Mouse (Mus musculus): ENCODE data around the gene Retreg1. TPM values are rescaled to one million over a fixed set of nuclear protein-coding genes. Genes with fewer than 3 reads are reported as not detected.
"Not testable (repeated sequence)": the region's sequence is repeated elsewhere in the genome, so short reads cannot be mapped to it uniquely, and the experiment has no call there.

Gene Retreg1
- total RNA-seq, 2 experiments from 2014 or later: 294 to 314 TPM

DNA sequence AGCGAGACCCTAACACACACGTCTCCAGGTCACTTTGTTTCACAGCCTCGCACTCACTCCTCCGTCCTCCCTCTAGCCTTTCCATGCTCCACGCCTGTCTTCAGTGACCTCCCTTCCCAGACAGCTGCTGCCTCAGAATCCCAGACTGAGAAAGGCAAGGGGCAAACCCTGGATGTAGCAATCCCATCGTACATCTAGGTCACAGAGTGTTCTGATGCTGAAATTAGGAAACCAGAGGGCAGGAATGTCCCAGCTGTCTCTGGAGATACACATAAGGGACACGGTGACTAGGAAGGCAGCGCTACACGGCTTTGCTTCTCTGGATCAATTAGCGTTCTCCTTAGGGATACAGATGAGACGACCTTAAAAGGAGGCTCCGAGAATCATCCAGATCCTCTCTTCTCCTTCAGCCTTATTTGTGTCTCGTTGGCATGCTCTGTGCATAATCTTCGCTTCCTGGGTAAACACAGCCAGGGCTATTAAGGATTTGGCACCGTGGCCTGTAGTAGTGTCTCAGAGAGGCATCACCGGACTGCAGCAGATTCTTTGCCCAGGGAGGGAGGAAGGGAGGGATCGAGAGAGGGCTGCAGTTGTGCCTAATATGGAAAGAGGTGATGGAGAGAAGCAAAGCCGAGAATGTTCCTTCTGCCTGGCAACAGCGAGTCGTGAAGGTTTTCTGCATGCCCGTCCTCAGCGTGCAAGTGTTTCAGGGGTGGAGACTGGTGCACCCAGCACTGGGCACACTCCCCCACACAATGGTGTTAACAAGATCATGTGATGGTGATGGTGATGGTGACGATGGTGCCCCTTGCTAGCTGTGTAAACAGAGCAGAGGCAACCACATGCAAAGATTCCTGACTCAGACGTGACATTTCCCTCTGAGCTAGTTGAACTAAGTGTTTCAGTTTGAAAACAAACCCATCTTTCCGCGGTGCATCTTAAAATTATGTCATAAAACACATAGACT lies 105.6 kb downstream of the Retreg1 start:
- peak in 1 of 2 experiments; percentile 63 for DNase-seq

DNA sequence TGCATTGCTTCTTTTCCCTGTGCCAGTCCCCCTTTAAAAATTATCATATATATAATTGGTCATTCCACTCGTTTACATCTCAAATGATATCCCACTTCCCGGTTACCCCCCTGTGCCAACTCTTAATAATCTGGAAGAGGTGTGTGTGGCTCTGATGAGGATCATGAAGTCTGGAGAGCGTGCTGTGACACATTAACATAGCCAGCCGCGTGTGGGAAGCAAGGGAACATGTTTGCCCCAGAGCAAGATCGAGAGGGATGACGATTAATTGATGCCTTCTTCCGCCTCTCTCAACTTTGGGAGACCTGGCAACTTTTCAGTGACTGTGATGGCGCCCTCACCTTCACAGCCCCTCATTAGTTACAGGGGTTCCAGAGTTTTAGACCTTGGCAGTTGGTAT lies 106.7 kb downstream of the Retreg1 start:
- no peak for DNase-seq

DNA sequence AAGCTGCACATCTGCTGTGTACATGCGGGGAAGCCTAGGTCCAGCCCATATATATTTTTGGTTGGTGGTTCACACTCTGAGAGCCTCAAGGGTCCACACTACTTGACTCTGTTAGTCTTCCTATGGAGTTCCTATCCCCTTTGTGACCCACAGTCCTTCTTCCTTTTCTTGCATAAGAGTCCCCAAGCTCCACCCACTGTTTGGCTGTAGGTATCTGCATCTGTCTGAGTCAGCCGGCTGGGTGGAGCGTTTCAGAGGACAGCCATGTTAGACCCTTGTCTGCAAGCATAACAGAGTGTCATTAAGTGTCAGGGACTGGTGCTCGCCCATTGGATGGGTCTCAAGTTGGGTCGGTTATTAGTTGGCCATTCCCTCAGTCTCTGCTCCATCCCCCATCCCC lies 107.6 kb downstream of the Retreg1 start:
- no peak for DNase-seq

DNA sequence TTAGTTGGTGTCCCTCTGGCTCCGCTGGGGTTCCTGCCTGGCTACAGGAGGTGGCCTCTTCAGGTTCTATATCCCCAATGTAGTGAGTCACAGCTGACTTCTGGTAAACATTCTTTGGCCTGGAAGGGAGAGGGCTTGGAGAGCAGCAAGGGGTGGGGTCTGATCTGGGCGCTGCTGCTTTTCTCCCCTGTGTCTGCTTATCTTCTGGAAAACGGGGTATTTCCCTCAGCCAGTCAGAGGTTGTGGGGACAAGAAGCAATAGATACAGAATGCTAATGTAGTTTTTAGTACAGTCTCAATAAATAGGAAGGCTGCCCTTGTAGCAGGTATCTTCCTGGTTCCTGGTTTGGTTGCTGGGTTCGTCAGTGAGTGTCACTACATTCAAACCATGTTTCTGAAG lies 108.1 kb downstream of the Retreg1 start:
- DNase-seq: no peak

DNA sequence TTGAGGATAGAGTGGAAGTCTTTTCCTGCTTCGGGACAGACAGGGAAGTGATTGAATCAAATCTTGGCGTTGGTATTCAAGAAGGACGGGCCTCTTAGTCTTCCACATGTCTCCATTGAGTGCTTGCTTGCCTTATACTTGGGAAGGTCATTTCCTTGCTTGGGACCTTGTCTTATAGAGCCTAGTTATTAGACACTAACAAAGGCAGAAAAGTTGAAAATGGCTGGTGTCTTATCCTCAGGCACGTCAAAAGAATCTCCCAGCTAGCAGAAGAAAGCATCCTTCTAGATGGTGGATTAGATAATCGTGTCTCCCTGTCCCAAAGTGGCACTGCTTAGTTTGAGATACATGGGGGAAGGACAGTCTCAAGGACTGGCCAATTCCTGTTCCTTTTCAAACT lies 113.0 kb downstream of the Retreg1 start:
- DNase-seq: no peak

DNA sequence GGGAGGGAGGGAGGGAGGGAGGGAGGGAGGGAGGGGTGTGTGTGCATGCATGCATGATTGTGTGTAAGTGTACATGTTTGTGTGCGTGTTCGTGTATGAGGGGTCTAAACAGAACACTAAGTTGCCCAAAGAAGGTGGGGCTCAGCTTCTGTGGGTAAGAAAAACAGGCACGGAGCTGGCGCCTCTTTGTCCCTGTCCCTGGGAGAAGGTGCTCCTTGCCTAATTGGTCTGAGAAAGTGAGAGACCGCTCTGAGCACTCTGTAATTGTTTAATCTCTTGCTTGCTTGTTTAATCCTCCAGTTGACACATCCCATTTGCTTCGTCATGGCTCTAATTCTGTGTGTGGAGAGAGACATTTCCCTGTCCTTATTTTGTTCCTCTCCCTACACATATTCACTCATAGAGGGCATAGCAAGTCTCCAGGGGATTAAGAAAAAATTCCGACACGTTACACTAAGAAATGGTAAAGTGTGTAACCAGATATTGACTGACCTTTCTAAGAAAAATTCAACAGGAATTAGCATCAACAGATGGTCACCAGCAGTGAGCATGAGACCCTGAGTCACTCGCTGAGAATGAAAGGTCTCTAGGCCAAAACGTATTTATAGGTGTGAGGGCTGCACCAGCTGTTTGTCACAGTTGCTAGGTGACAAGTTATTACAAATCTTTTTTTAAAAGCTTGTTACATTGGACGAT lies 113.6 kb downstream of the Retreg1 start:
- peak in 1 of 2 experiments; percentile 45 for DNase-seq

DNA sequence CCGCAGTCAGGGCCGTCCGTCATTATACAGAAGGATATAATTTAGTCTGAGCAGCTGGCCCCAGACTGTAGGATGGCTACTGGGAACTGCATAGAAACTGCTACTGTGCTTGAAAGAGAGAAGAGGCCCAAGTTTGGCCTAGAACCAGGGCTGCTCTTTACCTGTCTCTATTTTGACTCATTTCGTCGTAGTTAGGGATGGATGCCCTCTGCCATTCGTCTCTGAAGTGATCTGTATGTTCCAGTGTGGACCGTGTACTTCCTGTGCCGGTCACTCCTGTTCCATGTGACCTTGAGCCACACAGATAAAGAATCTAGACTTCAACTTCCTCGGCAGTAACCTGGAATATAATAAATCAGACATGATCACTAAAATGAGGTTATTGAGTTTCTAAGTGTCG lies 114.7 kb downstream of the Retreg1 start:
- DNase-seq: no peak

DNA sequence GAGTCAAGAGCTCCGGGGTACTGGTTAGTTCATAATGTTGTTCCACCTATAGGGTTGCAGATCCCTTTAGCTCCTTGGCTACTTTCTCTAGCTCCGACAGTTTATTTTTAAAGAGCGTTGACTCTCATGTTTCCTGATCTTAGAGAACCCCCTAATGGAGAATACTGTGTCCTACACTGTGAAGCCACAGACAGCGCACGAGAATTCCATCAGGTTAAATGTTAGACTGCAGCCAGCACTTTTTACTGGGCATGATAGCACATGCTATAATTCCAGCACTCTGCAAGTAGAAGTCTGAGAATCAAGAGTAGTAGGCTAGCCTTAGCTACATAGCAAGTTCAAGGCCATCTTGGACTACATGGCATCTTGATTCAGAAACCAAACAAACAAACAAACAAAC lies 116.4 kb downstream of the Retreg1 start:
- DNase-seq: no peak

DNA sequence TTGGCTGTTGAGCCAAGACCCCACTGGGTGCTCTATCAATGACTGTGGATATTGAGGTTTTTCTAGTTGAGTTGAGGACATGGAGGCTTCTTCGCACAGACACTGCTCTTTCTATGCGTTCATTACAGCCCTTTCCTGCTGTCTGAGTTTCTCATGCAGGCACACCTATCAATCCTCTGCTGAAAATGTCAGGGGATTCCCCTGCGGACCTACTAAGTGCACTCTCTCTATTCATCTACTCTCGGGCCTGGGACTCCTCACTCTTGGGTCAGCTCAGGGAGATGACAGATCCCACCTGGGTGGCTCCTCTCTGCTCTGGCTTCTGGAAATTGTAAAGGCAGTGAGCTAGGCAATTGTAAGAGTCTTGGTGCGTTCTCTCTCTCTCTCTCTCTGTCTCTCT lies 117.3 kb downstream of the Retreg1 start:
- no peak for DNase-seq

DNA sequence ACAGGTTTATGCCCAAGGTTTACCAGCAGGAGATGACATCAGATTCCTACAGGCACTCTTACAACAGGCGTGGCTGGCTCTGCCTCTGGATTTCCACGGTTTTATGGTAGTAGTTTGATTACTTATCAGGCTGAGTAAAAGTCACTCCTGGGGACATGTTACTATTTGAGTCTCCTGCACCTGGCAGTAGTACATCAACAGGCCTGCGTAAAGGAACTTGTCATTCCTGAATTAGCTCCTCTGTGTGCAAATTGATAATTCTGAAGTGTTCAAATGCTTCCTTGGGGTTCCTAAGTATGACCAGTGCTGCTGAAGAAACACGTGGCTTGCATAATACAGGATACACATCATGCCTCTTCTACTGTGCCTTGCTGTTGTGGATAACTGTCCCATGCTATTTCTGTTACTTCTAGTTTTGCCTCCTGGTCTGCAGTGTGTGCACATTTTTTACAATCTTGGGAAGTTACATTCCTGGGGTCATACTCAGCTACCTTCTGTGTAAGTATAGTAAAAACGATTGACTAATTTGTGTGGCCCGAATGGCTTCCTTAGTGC lies 123.3 kb downstream of the Retreg1 start:
- no peak for DNase-seq

DNA sequence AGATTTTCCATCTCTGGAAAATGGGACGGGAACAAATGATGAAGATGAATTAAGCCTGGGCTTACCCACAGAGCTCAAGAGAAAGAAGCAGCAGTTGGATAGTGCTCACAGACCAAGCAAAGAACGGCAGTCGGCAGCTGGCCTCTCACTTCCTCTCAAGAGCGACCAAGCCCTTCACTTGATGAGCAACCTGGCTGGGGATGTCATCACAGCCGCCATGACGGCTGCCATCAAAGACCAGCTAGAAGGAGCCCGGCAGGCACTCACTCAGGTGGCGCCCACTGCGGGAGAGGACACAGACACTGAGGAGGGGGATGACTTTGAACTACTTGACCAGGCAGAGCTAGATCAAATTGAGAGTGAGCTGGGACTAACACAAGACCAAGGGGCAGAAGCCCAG lies 128.6 kb downstream of the Retreg1 start:
- no peak for DNase-seq

DNA sequence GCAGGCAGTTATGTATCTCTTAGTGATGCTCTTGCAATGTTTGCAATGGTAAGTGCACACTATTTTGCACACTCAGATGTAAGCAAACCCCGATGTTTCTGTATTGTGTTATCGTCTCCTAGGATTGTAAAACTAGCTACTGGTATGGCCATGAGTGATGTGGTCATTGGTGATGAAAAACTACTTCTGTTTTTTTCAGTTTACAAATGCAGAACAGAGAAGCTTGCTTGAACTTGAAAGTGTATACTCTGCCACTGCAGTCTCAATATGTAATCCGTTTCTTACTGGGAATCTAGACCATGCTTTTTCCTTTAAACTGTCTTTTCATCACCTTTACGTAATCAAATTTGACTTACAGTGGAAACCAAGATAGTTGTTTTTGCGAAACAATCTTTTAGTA lies 129.8 kb downstream of the Retreg1 start:
- no peak for DNase-seq

DNA sequence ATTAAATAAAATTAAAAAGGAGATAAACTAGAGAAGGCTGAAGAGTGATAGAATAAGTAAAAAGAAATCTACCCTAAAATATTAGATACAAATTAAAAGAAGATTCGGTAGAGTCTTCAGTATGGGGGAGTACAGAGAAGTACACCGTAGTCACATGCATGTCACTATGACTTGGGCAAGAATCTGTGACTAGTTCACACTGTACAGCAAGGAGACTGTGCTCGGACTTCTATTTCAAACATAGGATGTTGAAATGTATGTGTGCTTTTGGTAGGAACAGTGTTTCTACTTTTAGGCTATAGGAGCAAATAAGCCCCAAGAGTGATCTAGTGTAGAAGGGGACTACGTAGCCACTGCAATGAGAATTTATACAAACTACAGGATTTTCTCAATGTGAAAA lies 131.4 kb downstream of the Retreg1 start:
- DNase-seq: no peak

DNA sequence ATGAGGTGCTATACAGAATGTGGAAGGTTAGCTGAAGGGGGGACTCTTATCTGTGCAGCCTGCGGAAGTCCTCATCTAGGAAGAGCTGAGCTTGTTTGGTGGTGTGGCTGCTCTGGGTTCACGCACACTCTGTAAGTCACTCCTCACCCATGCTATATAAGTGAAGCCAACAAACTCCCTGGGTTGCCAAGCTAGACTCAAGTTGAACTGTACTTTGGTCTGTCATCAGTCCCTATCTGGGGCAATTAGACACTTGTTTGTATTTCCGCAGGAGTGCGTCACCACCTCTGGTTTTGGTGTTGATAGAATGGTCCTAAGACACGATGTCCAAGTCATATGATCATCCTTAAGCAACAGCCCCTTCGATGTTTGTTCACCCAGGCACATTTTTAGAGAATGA lies 132.8 kb downstream of the Retreg1 start:
- no peak for DNase-seq

DNA sequence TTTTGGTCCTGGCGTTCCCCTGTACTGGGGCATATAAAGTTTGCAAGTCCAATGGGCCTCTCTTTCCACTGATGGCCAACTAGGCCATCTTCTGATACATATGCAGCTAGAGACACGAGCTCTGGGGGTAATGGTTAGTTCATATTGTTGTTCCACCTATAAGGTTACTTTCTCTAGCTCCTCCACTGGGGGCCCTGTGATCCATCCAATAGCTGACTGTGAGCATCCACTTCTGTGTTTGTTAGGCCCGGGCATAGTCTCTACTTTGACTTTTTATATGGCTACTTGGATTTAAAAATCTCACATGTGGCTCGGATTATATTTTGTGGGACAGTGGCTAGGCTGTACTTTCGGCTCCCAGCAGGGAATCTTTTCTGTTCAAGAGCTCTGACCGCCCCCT lies 140.6 kb downstream of the Retreg1 start:
- DNase-seq: not testable (repeated sequence)

DNA sequence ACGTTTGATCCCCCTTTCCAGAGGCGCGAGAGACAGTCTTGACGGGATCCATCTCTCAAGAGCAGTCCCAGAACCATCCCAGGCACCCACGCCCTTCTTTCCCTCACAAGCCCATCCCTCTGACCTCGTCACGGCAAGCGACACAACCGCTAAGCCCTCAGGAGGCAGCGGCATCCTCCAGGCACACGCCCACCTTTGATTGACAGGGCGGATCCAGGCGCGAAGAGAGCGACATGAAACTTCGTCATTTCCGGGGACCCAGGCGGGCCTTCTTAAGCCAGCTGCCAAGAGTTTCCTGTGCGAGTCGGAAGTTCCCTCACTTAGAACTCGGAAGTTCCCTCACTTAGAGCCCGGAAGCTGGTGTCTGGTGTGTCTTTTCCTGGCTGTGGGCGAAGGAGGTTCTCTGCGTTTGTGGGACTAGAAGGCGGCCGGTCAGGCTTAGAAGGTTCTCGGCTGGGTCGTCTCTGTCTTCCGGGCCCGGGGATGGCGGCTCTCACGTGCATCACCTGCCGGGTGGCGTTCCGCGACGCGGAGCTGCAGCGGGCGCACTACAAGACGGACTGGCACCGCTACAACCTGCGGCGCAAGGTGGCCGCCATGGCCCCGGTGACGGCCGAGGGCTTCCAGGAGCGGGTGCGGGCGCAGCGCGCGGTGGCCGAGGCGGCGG lies 141.2 kb downstream of the Retreg1 start, which contains the start of gene Zfp622:
Gene Zfp622, plus strand, starts transcription at position 300 of the 667 bp plus-strand sequence.
- DNase-seq: peak; percentile 95 to 98

DNA sequence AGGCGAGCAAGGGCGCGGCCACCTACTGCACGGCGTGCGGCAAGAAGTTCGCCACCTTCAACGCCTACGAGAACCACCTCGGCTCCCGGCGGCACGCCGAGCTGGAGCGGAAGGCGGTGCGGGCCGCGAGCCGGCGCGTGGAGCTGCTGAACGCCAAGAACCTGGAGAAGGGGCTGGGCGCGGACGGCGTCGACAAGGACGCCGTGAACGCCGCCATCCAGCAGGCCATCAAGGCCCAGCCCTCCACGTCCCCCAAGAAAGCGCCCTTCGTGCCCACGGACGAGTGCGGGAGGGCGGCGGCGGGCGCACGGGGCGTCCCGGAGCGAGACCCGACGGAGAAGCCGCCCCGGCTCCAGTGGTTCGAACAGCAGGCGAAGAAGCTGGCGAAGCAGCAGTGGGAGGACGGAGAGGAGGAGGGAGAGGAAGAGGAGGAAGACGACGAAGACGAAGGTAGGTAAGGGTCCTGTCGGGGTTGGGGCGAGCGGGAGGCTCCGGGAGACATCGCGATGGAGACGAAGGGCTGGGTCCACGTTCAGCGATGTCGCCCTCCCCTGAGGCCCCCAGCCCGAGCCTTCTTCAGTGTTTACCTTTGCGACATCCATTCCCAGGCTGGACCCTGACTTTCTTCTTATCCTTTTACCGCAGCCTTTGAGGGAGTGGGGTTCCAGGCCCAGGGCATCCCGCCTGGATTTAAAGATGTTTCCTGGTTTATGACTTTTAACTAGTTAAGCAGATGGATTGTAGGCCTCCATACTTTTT lies 141.9 kb downstream of the Retreg1 start:
- no peak for DNase-seq

DNA sequence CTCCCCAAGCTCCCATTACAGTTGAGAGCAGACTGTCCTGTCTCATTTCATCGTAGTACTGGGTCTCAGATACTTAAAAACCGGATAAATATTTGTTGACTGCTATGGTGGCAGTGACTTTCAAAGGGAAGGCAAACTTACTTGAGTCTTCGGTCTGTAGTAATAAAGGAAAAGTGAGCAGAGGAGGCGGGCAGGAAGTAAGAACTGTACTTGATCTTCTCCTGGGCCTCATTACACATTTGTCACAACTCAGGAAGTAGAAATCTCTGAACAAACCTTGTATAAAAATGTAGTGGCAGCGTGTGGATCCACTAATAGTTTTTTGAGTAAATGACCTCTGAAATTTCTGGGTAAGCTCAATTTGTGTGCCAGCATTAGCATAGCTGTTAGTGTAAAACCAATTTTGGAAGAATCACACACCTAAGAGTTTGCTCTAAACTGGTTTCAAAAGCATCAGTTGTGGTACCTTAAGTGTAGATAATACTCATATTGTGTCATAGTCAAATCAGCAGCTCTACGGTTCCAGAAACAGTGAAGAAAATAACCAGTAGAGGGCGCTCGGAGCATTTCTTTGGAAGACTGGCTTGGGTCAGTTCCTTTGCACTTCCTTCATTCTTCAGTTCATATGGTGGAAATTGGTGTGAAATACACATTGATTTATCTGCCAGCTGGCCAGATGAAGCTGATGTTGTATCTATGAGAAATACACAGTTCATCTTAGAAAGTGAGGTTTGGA lies 150.2 kb downstream of the Retreg1 start:
- peak; percentile 46 to 84 for DNase-seq

DNA sequence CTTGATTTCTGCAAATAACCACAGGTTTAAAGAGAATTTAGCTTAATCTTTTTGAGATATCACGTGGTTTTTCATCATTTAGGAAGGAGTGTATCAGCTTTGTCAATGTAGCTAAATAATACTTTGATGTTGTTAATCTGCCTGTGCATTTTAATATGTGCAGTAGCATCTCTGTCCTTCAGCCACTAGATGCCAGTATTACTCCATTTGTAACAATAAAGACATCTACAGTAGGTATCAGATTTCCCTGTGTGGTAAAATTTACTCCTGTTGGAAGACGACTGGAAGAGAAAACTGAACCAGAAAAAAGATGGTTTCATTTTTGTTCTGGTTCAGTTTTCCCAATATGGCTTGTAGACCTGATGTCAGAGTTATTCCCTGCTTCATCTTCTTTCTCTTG lies 152.5 kb downstream of the Retreg1 start:
- DNase-seq: peak in 1 of 2 experiments; percentile 30

DNA sequence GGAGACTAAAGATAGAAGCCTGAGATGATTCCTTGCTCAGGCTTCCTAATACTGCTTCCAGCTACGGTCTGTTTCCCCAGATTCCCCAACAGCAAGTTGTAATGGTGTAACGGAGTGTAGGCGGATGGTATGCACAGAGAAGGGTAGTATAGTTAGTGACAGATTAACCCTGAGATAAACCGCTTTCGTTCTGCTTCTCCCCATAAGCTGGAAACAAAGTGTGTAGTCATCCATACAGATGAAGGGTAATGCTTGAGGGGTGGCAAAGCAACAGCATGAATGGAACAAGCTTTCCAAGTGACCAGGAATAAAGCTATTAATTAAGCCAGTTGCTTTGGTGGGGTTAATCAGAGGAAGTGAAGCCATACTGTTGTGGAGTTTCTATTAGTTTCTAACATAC lies 156.6 kb downstream of the Retreg1 start:
- not testable (repeated sequence) for DNase-seq

DNA sequence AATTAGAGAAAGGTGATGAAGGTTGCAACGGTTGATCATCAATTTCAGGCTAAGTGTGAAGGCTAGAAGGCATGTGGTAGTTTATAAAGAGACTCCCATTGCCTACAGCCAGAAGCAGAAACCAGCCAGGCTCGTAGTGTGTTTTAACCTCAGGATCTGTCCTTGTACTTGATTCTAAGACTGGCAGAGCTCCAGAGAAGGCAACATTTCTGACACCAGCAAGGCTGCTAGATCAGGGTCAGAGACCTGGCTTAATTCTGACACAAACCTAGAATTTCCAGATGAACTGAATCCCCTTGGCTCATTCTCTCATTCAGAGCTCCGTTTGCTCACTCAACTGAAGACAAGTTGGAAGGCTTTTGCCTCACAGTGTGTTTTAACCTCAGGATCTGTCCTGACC lies 165.6 kb downstream of the Retreg1 start:
- no peak for DNase-seq
